Mouse (Mus musculus) spleen, adult 12 weeks (tissue): ENCODE measurements around the gene Mrc2.

Experiments used
- DNase-seq: peaks from one replicate; pipeline ENCODE4 v3.0.0; 2022; ENCODE audit warnings: low spot score

Gene Mrc2

GRCm38 (mm10) chr11:105350643-105351042 lies 58.2 kb downstream of the Mrc2 start:
- DNase-seq = no peak

GRCm38 (mm10) chr11:105352152-105352551 lies 59.7 kb downstream of the Mrc2 start:
- no peak for DNase-seq

GRCm38 (mm10) chr11:105352954-105353890 lies 60.8 kb downstream of the Mrc2 start:
- DNase-seq = no peak

GRCm38 (mm10) chr11:105353891-105354280 lies 61.4 kb downstream of the Mrc2 start:
- DNase-seq = no peak

- no peak for DNase-seq
Measured at GRCm38 (mm10) chr11:105356301-105356700, 63.9 kb downstream of the Mrc2 start.

GRCm38 (mm10) chr11:105362041-105362765 lies 69.8 kb downstream of the Mrc2 start:
- DNase-seq = no peak

- DNase-seq = peak; percentile 73
Measured at GRCm38 (mm10) chr11:105362946-105363597, 70.6 kb downstream of the Mrc2 start.

- no peak for DNase-seq
Measured at GRCm38 (mm10) chr11:105363598-105364385, 71.3 kb downstream of the Mrc2 start.

GRCm38 (mm10) chr11:105364386-105365065 lies 72.1 kb downstream of the Mrc2 start:
- DNase-seq = no peak

- peak; percentile 35 for DNase-seq
Measured at GRCm38 (mm10) chr11:105365611-105366010, 73.2 kb downstream of the Mrc2 start.

GRCm38 (mm10) chr11:105366051-105366450 lies 73.6 kb downstream of the Mrc2 start:
- DNase-seq = peak; percentile 66

- DNase-seq = no peak
Measured at GRCm38 (mm10) chr11:105367163-105367562, 74.7 kb downstream of the Mrc2 start.

- DNase-seq = no peak
Measured at GRCm38 (mm10) chr11:105368833-105369232, 76.4 kb downstream of the Mrc2 start.

- no peak for DNase-seq
Measured at GRCm38 (mm10) chr11:105369526-105370386, 77.3 kb downstream of the Mrc2 start.

- DNase-seq = no peak
Measured at GRCm38 (mm10) chr11:105371818-105372217, 79.4 kb downstream of the Mrc2 start.

- no peak for DNase-seq
Measured at GRCm38 (mm10) chr11:105373881-105374280, 81.4 kb downstream of the Mrc2 start.

GRCm38 (mm10) chr11:105374526-105375175 lies 82.2 kb downstream of the Mrc2 start:
- no peak for DNase-seq

- no peak for DNase-seq
Measured at GRCm38 (mm10) chr11:105375821-105376235, 83.4 kb downstream of the Mrc2 start.

GRCm38 (mm10) chr11:105385266-105385665 lies 92.8 kb downstream of the Mrc2 start:
- no peak for DNase-seq

- no peak for DNase-seq
Measured at GRCm38 (mm10) chr11:105388636-105389035, 96.2 kb downstream of the Mrc2 start.
